Mouse (Mus musculus) ovary, postnatal 36 days (tissue): ENCODE results near the gene Ints11.

Source experiments
- DNase-seq: peaks from one replicate; pipeline ENCODE4 v3.0.0; 2022; ENCODE audit warnings: low spot score, mixed read lengths

The Ints11 gene

GRCm38 (mm10) chr4:155892438-155893211, 23.3 kb downstream of the Ints11 start:
- DNase-seq: no peak

- no peak for DNase-seq
Measured at GRCm38 (mm10) chr4:155893212-155893690, 23.9 kb downstream of the Ints11 start.

- peak; percentile 70 for DNase-seq
Measured at GRCm38 (mm10) chr4:155894311-155894881, 25.1 kb downstream of the Ints11 start.

GRCm38 (mm10) chr4:155895216-155895615, 25.9 kb downstream of the Ints11 start:
- DNase-seq: no peak

- DNase-seq: no peak
Measured at GRCm38 (mm10) chr4:155895826-155896225, 26.5 kb downstream of the Ints11 start.

- DNase-seq: no peak
Measured at GRCm38 (mm10) chr4:155896461-155896860, 27.1 kb downstream of the Ints11 start.

DNA sequence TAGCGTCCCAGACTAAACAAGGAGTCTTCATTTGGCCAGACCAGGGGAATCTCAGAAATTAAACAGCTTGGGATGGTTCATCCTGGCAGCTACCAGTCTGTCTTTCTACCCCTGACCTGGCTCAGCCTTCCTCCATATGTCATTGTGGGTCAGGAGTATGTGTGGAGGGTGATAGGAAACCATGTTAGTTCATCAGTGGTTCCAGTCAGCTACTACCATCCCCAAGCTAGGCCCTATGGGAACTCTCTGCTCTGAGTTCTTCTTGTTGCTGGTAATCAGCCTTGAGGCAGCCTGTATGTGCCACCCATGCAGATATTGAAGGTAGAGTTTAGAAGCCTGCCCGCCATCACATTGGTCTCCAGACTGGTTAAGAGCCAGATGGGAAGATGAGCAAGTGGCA, 29.0 kb downstream of the Ints11 start:
- no peak for DNase-seq

DNA sequence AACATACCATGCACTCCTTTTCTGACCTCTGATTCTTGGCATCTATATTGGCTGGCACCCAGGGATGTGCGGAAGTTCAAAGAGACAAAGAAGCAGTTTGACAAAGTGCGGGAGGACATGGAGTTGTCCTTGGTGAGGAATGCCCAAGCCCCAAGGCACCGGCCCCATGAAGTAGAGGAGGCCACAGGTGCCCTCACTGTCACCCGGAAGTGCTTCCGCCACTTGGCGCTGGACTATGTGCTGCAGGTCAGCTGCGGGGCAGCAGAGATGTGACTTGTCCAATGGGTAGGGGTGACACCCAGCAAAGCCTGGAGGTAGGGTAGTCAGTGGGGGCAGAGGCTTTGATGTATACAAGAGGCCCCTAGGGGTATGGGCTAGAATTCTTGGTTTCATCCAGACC, 30.0 kb downstream of the Ints11 start:
- peak; percentile 2 for DNase-seq

DNA sequence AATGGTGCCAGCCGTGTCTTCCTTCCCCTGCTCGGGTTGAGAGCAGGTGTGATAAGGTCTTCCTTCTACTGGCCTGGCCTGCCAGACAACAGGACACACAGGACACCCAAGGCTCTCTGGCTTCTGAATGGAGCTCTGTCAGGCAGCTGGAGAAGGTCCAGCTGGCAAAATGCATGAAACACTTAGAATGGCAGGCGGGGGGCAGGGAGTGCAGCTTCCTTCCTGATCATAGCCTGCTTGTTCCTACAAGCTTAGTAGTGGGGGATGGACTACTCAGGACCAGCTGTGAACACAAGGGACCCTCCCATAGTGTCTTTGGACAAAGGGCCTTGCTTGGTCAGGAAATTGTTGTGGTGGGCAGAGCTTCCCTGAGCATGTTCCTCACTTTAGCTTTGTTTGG, 31.9 kb downstream of the Ints11 start:
- DNase-seq: peak; percentile 9

DNA sequence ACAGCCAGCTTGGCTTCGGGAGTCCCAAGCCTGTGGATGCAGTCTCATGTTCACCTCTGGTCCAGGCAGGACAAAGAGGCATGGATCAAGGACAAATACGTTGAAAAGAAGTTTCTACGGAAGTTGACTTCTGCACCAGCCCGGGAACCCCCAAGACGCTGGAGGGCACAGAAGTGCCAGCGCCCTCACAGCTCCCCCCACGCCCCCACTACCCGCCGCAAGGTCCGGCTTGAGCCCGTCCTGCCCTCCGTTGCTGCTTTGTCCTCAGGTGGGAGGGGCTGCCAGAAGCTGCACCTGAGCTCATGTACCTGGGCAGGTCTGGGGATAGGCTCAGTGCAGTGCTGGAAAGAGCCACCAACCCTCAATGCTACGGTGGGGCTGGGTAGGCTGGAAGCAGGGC, 33.9 kb downstream of the Ints11 start:
- no peak for DNase-seq

GRCm38 (mm10) chr4:155904318-155905102, 35.2 kb downstream of the Ints11 start:
- peak; percentile 5 for DNase-seq

DNA sequence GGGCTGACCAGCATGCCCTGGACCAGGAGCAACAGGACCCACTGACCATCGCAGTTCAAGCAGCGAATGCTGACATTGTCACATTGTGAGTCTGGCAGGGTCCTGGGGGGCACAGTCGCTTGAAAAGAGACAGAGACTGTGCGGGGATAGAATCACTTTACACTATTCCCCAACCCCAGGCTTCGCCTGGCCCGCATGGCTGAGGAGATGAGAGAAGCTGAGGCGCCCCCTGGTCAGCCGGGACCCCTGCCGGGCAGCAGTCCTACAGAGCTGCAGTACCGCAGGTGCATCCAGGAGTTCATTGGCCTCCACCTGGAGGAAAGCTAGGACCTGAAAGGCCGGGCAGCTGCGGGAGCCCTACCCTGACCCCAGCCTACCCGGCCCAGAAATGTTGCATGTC, 36.3 kb downstream of the Ints11 start:
- DNase-seq: peak; percentile 3

DNA sequence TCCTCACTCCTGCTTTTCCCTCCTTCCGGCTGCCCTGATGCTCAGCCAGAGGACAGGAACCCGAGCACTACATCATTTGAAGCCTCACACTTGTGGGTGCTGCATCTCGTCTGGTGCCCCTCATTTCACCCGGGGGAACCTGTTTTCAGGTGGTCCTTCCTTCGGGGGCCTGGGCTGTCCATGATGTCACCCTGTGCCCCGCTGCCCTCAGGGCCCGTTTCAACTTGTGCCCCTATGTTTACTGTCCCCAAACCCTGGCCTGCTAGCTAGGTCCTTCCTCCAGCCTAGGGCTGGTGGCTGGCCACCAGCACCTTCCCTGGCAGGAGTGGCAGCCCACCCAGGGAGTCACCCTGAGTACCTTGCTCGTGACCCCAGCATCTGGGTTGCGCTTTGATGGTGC, 36.8 kb downstream of the Ints11 start:
- no peak for DNase-seq

- no peak for DNase-seq
Measured at GRCm38 (mm10) chr4:155907003-155907402, 37.7 kb downstream of the Ints11 start.

GRCm38 (mm10) chr4:155908281-155908680, 38.9 kb downstream of the Ints11 start:
- peak; percentile 2 for DNase-seq

GRCm38 (mm10) chr4:155908751-155909150, 39.4 kb downstream of the Ints11 start:
- DNase-seq: peak; percentile 3

GRCm38 (mm10) chr4:155932031-155932430, 62.7 kb downstream of the Ints11 start:
- DNase-seq: no peak
